Mouse (Mus musculus): ENCODE measurements around the gene Ly86.

Gene Ly86

DNA sequence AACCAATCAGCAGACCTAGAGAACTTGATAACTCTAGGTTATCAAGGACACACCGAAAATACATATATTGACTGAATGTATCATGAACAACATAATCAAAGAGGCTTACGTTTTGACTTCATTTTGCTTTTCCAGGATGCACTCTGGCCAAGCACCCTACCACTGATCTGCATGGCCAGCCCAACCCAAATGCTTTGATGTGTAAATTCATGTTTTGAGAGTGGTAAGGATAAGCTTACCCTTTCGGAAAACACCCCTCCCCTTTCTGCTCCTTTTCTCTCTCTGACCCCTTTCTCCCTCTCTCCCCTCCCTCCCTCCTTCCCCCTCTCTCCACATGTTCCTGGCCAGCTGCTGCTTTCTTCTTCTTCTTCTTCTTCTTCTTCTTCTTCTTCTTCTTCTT lies 88.1 kb downstream of the Ly86 start:
- DNase-seq: no peak

DNA sequence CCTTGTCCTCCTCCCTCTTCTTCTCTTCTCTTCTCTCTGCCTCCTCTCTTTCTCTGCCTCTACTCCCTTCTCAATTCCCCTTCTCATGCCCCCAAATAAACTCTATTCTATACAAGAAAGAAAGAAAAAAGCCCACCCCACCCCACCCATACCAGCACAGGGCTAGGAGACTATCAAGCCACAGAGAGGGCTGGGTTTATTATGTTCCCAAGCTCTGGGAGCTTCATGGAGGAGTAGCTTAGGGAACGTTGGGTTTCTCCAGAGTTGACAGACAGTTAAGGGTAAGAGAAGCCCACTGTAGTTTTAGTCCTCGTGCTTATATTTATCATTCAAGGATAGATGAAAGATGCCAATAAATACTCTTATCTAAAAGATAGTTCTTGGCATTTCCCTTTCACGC lies 88.7 kb downstream of the Ly86 start:
- no peak for DNase-seq

DNA sequence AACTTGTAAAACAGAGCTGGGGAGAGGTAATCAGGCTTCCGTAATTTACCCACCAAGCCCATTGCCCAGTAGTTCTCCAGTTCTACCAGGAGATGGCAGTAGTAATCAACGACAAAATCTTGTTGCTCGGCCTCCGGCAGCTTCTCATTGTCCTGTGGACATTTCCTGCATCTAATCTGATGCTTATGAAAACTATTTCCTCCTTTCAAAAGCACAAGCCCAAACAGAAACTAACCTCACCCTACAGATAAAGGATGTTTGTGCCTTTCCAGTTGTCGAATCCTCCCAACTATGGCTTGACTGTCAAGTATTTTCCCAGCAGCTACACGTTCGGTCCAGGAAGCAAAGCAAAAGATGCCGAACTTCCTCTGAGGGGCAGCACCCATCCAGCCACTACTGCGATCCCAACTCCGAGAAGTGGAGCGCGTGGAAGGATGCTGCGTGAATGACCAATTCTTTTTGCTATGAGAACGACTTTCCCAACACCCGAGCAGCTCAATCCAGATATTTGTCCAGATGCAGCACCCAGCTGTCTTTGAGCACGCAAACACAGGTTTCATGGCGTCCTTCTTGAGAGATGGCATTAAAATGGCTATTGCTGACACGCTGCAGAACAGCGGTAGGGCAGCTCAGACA lies 89.2 kb downstream of the Ly86 start:
- peak; percentile 68 to 73 for DNase-seq

DNA sequence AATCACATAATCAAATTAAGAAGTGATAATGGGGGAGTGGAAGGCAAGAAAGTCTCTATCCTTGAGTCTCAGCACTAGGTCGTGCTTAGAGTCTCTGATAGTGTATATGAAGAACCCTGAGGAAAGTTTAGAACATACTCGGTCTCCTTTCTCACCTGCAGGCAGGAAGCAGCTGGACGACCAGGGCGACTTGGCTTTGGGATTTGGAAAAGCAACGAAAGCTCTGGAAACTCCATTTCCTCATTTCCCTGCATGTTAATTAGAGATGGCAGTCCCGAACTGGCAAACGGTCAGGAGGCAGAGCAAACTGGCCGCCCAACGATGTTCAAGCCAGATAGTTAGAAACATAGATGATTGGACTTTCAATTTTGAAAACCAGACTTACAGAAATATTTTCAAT lies 89.8 kb downstream of the Ly86 start:
- DNase-seq: no peak

DNA sequence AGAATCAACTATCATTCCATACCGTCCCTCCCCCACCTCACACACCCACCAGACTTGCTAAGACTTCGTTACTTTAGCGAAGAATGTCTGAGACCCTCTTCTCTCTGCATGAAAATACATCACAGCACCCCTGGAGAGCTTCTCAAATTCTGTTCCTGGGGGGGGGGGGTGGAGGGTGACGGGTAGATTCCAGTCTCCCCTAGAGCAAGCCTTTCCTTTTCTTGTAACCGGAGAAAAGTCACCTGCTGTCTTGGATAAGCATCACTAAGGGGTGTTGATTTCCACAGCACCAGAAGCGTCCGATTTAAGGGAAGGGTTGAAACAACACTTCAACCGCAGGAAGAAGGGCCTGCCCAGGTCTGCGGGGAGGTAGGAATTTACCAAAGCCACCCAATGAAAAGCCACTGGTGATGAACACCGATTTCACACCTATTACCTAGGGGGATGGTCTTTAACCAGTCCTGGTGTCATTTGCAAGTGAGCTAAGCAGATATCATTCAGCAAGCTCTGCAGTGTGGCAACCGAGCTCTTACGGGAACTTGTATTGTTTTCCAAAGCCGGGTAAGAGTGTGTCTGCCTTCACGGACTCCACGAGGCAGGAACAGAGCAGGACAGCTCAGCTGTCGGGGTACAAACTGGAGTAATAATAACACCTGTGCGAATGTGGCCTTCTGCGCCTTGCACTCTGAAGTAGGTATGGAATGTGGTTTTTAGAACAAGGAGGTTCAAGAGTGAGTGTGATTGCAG lies 91.4 kb downstream of the Ly86 start:
- no peak for DNase-seq

DNA sequence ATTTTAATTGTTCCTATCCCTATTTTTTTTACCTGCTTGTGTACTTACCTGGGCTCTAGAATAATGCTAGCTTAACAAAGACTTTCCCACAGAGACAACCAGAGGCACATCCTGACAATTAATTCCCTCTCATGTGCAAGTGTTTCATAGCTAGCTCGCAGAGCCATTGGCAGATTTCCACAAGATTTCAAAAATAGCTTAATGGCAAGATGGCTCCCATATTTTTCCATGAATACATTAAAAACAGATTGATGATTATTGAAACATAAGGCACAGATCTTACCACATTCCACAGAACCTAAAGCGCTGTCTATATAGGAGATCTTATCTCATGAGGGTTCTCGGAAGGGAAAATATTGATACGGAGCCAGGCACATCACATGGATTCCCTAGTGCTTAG lies 93.8 kb downstream of the Ly86 start:
- DNase-seq: no peak

DNA sequence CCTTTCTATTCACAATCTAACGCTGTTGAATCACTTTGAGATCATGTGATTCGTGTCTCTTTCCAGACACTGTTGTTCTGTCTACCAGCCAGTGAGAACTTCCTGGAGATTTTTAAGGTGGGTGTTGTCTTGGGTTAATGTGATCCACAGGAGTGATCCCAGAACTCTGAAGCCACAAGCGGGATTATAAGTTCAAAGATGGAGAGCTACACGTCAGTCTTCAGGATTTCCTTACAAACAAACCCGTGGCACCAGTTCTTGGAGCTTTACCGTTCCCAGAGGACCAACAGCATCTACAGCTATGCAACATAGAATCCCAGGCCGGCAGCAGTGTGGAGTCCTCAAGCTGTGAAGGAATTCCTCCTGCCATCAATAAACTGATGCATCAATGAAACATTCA lies 94.5 kb downstream of the Ly86 start:
- no peak for DNase-seq

DNA sequence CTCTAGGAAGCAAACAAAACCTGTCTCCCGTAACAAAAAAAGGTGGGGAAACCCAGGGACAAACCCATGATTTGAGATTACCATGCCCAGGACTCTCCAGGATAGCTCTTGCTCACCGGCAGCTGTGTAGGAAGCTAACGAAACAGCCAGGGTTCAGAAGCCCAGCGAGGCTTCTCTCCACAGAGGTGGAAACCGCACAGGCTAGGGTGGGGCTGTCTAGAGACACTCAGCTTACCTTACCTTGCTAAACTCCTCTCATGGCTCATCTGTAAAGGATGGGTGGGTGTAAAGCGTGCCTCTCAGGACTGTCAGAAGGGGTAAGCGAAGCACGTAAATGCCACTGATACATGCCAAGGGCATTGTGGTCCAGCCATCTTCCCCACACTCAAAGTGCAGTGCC lies 94.9 kb downstream of the Ly86 start:
- no peak for DNase-seq

DNA sequence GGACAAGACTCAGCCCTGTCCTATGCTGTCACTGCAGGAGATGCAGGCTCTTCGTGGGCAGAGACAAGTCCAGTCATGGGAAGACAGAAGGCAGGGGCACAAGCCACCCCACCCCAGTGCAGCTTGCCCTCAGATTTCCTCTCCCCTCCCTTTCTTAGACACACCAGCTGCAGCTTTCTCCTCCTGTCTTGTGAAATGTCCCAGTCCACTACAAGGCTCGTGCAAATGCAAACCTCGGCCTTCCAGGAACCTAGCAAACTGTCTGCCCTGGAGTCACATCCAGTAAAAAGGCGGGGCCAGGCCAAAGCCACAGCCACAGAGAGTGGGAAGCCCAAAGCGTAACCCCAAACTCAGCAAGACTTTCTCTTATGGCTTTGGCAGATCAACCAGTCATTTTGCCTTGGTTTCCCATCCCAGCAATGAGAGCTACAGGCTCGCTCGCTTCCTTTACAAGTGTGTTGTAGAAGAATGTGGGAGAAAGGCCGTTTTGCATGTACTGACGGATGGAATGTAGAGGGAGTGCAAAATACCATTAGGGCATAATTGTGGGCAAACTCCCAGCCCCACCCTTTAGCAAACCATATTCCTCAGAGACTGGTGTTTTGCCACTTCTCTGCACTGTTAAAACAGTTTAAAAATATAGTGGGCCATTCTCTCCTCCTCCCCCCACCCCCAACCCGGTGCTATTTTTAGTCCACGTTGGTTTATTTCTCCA lies 95.7 kb downstream of the Ly86 start:
- peak in 1 of 2 experiments; percentile 19 for DNase-seq

DNA sequence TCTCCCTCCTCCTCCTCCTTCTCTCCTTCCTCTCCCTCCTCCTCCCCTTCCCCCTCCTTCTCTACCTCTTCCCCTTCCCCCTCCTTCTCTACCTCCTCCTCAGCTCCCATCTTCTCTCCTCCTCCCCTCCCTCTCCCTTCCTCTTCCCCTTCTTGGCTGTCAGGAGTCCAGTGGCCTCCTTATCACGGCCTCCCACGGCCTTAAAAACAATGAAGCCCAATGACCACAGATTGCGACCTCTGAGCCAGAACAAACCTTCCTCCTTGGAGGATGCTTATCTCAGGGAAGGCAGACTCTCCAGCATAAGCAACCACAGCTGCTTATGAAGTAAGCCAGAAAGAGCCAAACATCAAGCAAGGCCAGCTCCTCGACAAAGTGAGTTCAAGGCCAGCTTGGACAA lies 97.0 kb downstream of the Ly86 start:
- DNase-seq: no peak

DNA sequence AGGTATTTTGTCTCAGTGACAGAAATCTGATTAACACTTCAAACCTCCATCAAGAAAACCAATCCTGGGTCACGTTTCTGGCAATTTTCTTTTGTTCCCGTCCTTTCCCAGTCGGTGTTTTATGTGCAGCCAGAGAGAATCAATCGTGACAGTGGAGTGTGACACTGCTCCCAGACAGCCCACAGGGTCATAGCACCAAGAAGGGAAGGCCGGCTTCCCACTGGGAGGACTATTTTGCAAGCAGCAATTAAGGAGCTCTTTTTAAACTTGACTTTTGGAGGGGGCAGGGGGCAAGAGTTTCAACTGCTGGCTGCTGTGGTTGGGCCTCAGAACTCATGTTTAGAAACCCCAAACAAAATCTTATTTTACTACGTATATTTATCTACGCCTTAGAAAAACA lies 97.5 kb downstream of the Ly86 start:
- DNase-seq: peak; percentile 29 to 31

DNA sequence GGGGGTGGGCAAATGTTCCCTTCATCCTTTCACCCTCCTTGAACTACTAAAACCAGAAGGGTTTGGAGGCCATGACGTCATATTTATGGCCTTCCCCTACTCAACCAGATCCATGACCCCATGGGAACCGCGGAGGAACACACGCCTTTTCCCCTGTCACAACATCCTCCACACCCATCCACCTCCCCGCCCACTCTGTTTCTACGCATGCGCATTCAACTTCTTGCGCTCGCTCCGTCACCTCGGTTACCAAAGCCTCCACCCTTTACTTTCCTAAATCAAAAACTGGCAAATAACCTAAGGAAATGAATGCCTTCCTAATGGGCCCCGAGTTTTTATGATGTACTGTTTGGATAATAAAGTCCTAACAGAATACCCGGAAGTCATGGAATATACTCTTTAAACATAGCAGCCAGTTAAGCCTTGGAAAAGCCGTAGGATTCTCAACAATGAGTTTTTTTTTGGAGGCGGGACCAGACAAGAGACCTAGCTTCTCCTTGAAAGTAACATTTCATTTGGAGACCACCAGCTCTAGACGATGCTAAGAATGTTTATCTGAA lies 101.8 kb downstream of the Ly86 start:
- DNase-seq: peak; percentile 46 to 52

DNA sequence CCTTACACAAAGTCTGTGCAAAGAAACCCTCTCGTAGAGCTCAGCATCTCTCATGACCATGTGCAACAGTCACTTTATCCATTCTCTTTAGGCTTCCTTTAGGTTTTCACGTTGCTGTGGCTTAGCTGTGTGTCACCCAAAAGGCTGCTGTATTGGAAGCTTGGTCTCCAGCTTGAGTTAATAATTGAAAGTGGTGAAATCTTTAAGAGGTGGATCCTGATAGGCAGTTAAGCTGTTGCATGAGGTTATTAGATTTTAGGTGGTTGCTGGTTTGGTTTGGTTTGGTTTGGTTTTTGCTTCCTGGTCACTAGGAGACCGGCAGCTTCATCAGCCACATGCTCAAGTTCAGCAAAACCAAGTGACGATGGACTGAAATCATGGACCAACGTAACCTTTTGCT lies 106.0 kb downstream of the Ly86 start:
- no peak for DNase-seq

DNA sequence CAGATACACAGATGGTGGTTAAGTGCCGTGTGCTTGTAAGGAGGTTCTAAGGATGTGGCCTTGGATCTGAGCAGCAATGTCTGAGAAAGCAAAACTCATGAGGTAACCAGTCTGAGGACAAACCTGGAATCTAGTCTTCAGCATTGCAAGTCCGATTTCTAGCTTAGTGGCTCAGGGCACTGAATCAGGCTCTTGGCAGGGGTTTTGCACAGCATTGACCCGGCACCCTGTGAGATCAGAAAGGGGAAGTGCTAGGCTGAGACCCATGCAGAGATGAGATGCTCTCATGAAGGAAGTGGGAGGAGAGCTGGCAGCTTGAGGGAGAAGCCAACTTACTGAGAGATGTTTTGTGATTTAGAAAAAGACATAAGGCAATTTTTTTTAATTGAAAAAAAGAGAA lies 106.5 kb downstream of the Ly86 start:
- peak in 1 of 2 experiments; percentile 54 for DNase-seq

DNA sequence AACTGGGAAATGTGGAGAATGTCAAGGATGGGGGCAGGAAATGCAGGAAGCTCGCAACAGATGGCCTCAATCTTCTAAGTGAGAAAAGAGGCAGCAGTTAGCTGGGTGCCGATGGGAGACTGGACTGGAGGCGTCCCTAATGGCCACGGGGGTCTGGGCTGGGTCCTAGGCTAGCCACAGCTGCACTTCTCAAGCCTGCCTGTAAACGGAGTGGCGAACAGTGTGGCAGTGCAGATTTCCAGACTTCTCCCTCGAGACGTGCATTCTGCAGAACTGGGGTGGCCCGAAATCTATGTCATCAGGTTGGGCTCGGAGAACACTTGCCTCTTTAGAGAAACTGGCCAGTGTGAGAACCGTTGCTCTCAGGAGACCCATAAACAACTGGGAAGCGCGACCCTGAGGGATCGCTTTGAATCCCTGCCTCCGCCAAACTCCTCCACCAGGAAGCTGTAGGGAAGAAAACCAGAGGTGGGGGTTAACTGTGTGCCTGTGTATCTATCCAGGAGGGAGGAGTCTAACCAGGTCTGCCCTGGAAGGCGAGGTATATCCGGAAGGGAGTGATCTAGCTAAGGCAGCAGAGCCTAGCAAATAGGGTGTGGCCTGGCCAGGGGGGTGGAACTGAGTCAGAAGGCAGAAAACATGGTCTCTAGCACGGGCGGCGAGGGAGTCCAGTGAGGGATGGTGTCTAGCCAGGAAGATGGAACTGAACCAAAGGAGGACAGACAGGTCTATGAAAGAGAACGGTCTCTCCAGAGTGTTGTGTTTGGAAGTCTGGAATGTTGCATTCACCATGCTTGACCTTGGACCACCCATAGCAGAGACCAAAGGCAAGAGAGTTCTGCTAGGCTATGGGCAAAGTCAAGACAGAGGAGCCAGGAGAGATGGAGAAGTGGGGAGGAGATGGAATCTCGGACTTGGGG lies 107.3 kb downstream of the Ly86 start:
- peak; percentile 69 to 70 for DNase-seq

DNA sequence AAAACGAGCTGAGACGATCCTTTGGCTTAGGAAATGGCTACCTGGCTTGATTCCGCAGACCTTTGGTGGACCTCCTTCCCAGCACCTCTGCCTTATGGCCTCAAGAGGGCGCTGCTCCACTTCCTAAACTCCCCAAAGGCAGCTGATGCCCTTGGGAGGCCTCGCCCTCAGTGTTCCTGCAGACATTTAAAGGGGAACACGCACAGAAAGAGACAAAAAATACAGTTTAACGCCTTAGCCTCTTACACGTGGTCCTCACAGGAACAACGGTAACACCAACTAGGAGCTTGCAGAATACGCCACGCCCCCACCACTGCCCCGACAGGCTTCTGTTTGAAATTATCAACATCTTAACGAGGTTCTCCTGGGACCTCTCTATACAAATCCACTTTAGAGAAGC lies 108.2 kb downstream of the Ly86 start:
- DNase-seq: peak; percentile 89 to 93

DNA sequence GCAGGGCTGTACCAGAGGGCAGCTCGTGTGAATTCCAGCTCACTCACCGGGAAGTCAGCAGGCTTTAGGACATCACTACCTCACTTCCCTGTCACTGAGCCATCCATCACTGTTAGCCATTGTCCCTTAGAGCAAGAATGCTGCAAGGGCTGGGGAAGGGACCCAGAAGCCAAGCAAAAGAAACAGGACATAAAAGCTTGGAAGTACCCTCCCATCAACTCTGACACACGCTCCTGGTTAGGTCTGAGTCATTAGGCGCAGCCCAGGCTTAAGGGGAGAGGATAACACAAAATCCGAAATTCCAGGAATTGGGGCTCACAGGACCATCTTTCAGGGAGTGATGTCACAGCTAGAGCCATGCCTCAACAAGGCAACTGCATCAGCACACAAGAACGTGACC lies 109.3 kb downstream of the Ly86 start:
- no peak for DNase-seq

DNA sequence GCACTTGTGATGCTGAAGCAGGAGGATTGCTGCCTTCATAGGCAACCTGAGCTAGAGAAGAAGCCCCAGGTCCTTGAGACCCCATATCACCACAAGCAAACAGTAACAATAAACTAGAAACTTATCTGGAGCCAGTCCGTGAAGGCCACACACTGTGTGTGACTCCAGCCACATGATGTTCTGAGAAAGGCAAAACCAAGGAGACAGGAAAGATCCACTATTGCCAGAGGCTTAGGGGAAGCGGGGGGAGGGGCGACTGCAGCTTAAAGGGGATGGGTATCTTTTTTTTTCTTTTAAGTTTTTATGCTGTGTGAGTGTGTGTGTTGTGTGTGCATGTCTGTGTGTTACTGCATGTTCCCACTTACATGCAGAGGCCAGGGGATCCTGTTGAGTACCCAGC lies 110.6 kb downstream of the Ly86 start:
- DNase-seq: peak in 1 of 2 experiments; percentile 50

DNA sequence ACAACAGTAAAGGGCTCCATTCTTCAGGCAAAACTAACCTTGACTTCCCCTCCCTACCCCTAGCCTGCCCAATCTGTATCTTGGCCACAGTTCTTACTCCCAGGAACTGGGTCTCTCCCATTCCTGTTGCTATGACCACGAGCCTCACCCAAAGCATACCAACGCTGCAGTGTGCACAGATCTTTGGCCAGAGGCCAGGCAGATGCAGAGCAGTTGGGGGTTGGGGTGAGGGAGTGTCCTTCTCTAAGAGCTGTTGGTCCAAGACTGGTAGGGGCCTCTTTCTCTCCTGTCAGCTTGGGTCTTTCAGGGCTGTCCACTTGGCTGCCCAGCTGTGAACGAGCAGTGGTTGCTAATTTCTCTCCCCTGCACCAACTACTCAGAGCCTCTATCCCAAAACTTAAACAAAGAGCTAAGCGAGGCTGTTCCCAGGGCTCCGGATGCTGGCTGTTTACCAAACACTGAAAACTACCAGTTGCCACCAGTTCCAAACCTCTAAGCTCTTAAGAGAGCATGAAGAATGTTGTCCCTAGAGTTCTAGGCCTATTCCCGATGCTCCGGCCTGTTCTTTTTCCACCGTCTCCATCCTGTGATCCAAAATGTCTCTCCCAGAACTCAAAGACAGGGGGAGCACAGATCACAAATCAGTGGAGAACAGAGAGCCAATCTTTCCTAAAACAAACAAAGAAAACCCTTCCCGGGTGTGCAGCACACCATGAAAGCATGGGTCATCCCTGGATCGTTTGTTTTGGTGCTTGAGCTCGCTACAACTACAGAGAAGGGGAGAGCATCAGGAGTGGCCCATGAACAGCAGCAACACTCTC lies 112.2 kb downstream of the Ly86 start:
- DNase-seq: peak; percentile 68 to 76

DNA sequence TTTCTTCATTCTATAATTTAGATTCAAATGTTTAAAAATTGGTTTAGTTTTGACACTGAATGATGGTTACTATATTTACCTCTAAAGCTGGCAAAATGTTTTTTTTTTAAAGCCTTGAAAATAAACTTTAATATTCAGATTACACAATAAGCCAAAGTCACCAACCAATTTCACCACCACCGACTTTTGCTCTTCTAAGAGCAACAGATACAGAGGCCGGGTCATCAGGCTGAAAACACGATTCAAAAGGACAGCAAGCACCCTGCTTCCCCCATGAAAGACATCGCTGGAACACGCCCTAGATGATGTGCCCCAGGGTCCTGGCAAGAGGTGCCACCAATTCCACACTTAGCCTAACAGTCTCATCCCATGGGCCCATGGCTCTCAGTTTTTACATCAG lies 113.5 kb downstream of the Ly86 start:
- DNase-seq: no peak

DNA sequence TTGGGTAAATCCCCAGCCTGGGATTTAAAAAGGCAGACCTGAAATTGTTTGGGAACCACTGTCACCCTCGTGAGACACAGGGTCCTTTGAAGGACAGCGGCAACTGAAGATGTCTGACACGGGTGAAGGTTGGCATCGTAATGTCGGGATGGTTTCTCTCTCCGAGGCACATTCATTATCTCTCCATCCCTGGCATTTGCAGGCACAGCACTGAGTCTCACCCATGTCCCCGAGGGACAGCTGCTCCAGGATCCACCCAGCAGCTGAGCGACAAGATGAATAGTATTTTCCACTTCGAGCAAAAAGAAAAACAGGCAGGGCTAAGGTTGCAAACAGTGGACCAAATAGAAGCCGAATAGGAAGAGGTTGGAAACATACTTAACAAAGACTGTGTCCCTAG lies 114.0 kb downstream of the Ly86 start:
- DNase-seq: no peak
